ENCODE assay signal across 34 mouse cellular contexts in the genomic region with DNA sequence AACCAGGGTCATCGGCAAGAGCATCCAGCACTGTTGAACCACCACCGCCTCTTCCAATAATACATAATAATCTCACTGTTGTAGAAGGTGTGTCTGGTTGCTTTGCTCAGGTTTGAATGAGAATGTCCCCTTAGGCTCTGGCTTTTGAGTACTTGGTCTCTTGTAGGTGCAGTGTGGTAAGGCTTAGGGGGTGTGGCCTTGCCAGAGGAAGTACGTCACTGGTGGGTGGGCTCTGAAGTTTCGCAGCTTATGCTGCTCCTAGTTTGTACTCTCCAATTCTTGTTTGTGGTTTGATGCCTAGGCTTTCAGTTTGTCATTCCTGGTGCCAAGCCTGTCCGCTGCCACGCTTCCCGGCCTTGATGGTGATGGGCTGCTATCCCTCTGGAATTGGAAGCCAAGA. TPM values are rescaled to one million over a fixed set of nuclear protein-coding genes. Genes with fewer than 3 reads are reported as not detected.
DNase-seq lines count a peak whose midpoint lies in the region; ATAC-seq and TF ChIP-seq lines count a peak whose summit lies in the region.
"Had no signal": no experiment of that assay in that cellular context is flagged by ENCODE, and none has a peak within 500 bp of the region (broad histone marks: within the 10 kb centered on the region; RNA-seq: fewer than 3 reads in every experiment).

No protein-coding gene starts in this region.

- TF ChIP-seq CTCF in ES-Bruce4 (IDR thresholded peaks at IDR 0.05; ENCODE audit: low read depth, low read length), result no peak

- peak; percentile 41 for TF ChIP-seq POLR2A in ES-Bruce4 (IDR thresholded peaks at IDR 0.05; ENCODE audit: insufficient read depth, low read length)

- H3K27ac ChIP-seq in ES-Bruce4 (ENCODE audit: insufficient read depth, low read length), result peak overlapping the region; percentile 76
- H3K27ac ChIP-seq: embryonic facial prominence, embryonic 13.5 days; forebrain, embryonic 10.5 days; forebrain, embryonic 15.5 days; heart, embryonic 10.5 days; heart, embryonic 15.5 days; hindbrain, embryonic 12.5 days; hindbrain, postnatal 0 days; intestine, embryonic 15.5 days; layer of hippocampus, adult 2 months; limb, embryonic 10.5 days; limb, embryonic 15.5 days; liver, embryonic 13.5 days; neural tube, embryonic 12.5 days had no signal

- peak; percentile 41 for DNase-seq in 416B (ENCODE audit: low read depth)
- peak; percentile 89 for DNase-seq in ZHBTc4 (ENCODE audit: low read depth, low spot score)
- no peak for DNase-seq in urinary bladder, postnatal 25 days (ENCODE audit: low spot score)
- no peak for DNase-seq in gastrocnemius, postnatal 10 days
- no peak for DNase-seq in spleen, postnatal 4 days (ENCODE audit: low spot score in 2 of 2)
- DNase-seq: adrenal gland, postnatal 10 days; B cell, adult 2 months; cerebellum, adult 11 months; cerebellum, adult 9-10 months; heart, postnatal 36 days; kidney, adult 2 months; kidney, postnatal 36 days; layer of hippocampus, postnatal 36 days; liver, embryonic 13.5 days; lung, adult 18-20 months; lung, postnatal 14 days; thymus, adult 18-20 months; thymus, postnatal 4 days had no signal

- TF ChIP-seq EP300 in ES-Bruce4 (IDR thresholded peaks at IDR 0.05; ENCODE audit: insufficient read depth, low read depth, low read length), result no peak

- peak; percentile 78 for ATAC-seq in megakaryocyte progenitor cell, adult 5-6 weeks (replicated peaks; ENCODE audit: poor library complexity)
- ATAC-seq: forebrain, embryonic 15.5 days; hindbrain, postnatal 0 days; intestine, embryonic 15.5 days; midbrain, embryonic 16.5 days had no signal

- peaks cover 32% of the 10 kb centered on the region for H3K36me3 ChIP-seq in ES-Bruce4 (ENCODE audit: control insufficient read depth, insufficient read depth, low read length, poor library complexity, severe bottlenecking)

- H3K27me3 ChIP-seq in ES-Bruce4 (ENCODE audit: control insufficient read depth, insufficient read depth, low read length, poor library complexity, severe bottlenecking), result no peaks in the 10 kb centered on the region
- H3K27me3 ChIP-seq: embryonic facial prominence, embryonic 13.5 days; forebrain, embryonic 15.5 days; heart, embryonic 15.5 days; hindbrain, embryonic 12.5 days; intestine, embryonic 15.5 days; limb, embryonic 15.5 days; liver, embryonic 13.5 days; neural tube, embryonic 12.5 days had no signal

- peak overlapping the region; percentile 51 for H3K4me3 ChIP-seq in ES-Bruce4 (ENCODE audit: low read depth, low read length)
- H3K4me3 ChIP-seq: embryonic facial prominence, embryonic 13.5 days; forebrain, embryonic 10.5 days; forebrain, embryonic 15.5 days; heart, embryonic 10.5 days; heart, embryonic 15.5 days; hindbrain, embryonic 12.5 days; intestine, embryonic 15.5 days; layer of hippocampus, adult 2 months; limb, embryonic 10.5 days; limb, embryonic 15.5 days; liver, embryonic 13.5 days; myocyte; neural tube, embryonic 12.5 days had no signal

- peak overlapping the region; percentile 22 for H3K9ac ChIP-seq in ES-Bruce4 (ENCODE audit: low read depth, poor library complexity, severe bottlenecking)
- H3K9ac ChIP-seq: embryonic facial prominence, embryonic 13.5 days; forebrain, embryonic 15.5 days; heart, embryonic 15.5 days; hindbrain, embryonic 12.5 days; intestine, embryonic 15.5 days; limb, embryonic 15.5 days; liver, embryonic 13.5 days; neural tube, embryonic 12.5 days had no signal

- H3K4me1 ChIP-seq in ES-Bruce4 (ENCODE audit: control insufficient read depth, insufficient read depth, low read length), result peaks cover 3% of the 10 kb centered on the region
- H3K4me1 ChIP-seq: embryonic facial prominence, embryonic 13.5 days; forebrain, embryonic 10.5 days; forebrain, embryonic 15.5 days; hindbrain, embryonic 12.5 days; intestine, embryonic 15.5 days; limb, embryonic 10.5 days; limb, embryonic 15.5 days; neural tube, embryonic 12.5 days had no signal

- H3K9me3 ChIP-seq in ES-Bruce4 (replicated peaks; ENCODE audit: control insufficient read depth, insufficient read depth, low read length, poor library complexity, severe bottlenecking), result no peaks in the 10 kb centered on the region
- H3K9me3 ChIP-seq: embryonic facial prominence, embryonic 13.5 days; forebrain, embryonic 10.5 days; forebrain, embryonic 15.5 days; heart, embryonic 10.5 days; heart, embryonic 15.5 days; hindbrain, embryonic 12.5 days; intestine, embryonic 15.5 days; limb, embryonic 10.5 days; limb, embryonic 15.5 days; liver, embryonic 13.5 days; neural tube, embryonic 12.5 days had no signal

RNA-seq across cellular contexts. Expression of a gene that starts 6.3 kb away (rescaled TPM):
- polyA plus RNA-seq in ES-Bruce4 (2011; ENCODE audit: insufficient read depth, insufficient read length, low read depth, missing spikeins), result 53.7 and 54.9 TPM in 2 replicates
- total RNA-seq in megakaryocyte progenitor cell, adult 5-6 weeks (2015), result 132 and 143 TPM in 2 replicates
- total RNA-seq in megakaryocyte progenitor cell, adult 5-6 weeks (2017), result 79.5 and 86.6 TPM in 2 replicates
- total RNA-seq in gastrocnemius, postnatal 10 days (2021), result 10 to 100 TPM; 76.7 to 83.4 TPM

RNA-seq across cellular contexts. Expression of a gene that starts 29.3 kb away (rescaled TPM):
- 478 and 491 TPM in 2 replicates for polyA plus RNA-seq in ES-Bruce4 (2011; ENCODE audit: insufficient read depth, insufficient read length, low read depth, missing spikeins)
- total RNA-seq in megakaryocyte progenitor cell, adult 5-6 weeks (2015), result 128 and 138 TPM in 2 replicates
- 223 and 244 TPM in 2 replicates for total RNA-seq in megakaryocyte progenitor cell, adult 5-6 weeks (2017)
- 1,000 to 10,000 TPM; 1,018 to 1,167 TPM for total RNA-seq in gastrocnemius, postnatal 10 days (2021)

Comparison
In these comparisons a context has a peak if more than half of its experiments do, and no peak if none do; other contexts are left out.
1. DNase-seq: peak in 416B (single experiment) and ZHBTc4 (single experiment); none in urinary bladder, postnatal 25 days (single experiment), gastrocnemius, postnatal 10 days (single experiment) and spleen, postnatal 4 days (0 of 2).
2. RNA of a gene that starts 29.3 kb away (total RNA-seq): 1,018 to 1,167 TPM in gastrocnemius, postnatal 10 days; 128 to 244 TPM in megakaryocyte progenitor cell, adult 5-6 weeks; every median in the first group is over 4 times any median in the second.